In the genomic region with DNA sequence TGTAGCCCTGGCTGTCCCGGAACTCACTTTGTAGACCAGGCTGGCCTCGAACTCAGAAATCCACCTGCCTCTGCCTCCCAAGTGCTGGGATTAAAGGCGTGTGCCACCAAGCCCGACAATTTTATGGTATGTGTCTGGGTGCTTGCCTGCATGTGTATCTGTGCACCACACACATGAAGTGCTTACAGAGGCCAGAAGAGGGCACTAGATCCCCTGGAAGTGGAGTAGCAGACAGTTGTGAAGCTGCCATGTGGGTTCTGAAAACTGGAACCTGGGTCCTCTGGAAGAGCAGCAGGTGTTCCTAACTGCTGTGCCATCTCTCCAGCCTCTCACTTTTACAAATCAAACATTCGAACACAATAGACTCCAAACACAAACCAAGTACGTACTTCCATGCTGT, we compare ENCODE assay signal across 22 mouse cellular contexts. TPM values are rescaled to one million over a fixed set of nuclear protein-coding genes. Genes with fewer than 3 reads are reported as not detected.
DNase-seq lines count a peak whose midpoint lies in the region; ATAC-seq and TF ChIP-seq lines count a peak whose summit lies in the region.
"Had no signal": no experiment of that assay in that cellular context is flagged by ENCODE, and none has a peak within 500 bp of the region (broad histone marks: within the 10 kb centered on the region; RNA-seq: fewer than 3 reads in every experiment).

No protein-coding gene starts in this region.

- no peak overlapping the region for H3K27ac ChIP-seq in layer of hippocampus, adult 2 months
- H3K27ac ChIP-seq: hindbrain, embryonic 10.5 days; limb, embryonic 13.5 days; midbrain, embryonic 12.5 days had no signal

- POLR2A ChIA-PET in Patski (lab: Charles Lee) = no interaction called here

- no peaks in the 10 kb centered on the region for H3K27me3 ChIP-seq in Patski
- H3K27me3 ChIP-seq: limb, embryonic 13.5 days; midbrain, embryonic 12.5 days had no signal

- in situ Hi-C loops in Patski (cut with MboI; ENCODE audit: low pct_unique_long_range_greater_than_20kb) = no loop called here

- peak; percentile 56 for TF ChIP-seq CTCF in layer of hippocampus, adult 2 months (conservative IDR thresholded peaks at IDR 0.05)
- TF ChIP-seq CTCF in Patski (IDR thresholded peaks at IDR 0.05) = peak; percentile 37

- ATAC-seq in CD4-positive, CD25-positive, alpha-beta regulatory T cell, adult 4 months = no peak
- ATAC-seq in Patski = no peak
- ATAC-seq: forebrain, embryonic 14.5 days; inflammation-experienced regulatory T-cells, adult 6 months had no signal

- peak; percentile 29 for DNase-seq in CD4-positive, CD25-positive, alpha-beta regulatory T cell, adult 2 months (ENCODE audit: low read depth, low spot score)
- no peak for DNase-seq in layer of hippocampus, adult 2 months (ENCODE audit: low spot score in 2 of 2)
- DNase-seq in layer of hippocampus, adult 18-20 months (ENCODE audit: low spot score in 2 of 2) = no peak
- DNase-seq in 416B (ENCODE audit: low read depth) (peak; percentile 29), Patski (ENCODE audit: low read depth, low spot score) (no peak)
- DNase-seq in retina, embryonic 14.5 days (ENCODE audit: low spot score) = no peak
- no peak for DNase-seq in B cell, adult 2 months
- DNase-seq: adrenal gland, adult 2 months; cerebellum, adult 8-10 months; gastrocnemius, postnatal 36 days; kidney, adult 9 months; kidney, postnatal 4 days; lung, adult 18-20 months; right cerebral cortex, postnatal 14 days; spleen, adult 18-20 months; thymus, postnatal 4 days had no signal

- CTCF ChIA-PET in Patski (lab: Charles Lee) = interaction anchor here (1.2 to 1.7 kb wide), 2 partner anchors 8 to 9 kb away, joined by 3 to 4 read pairs; no protein-coding TSS in a partner anchor

- H3K4me3 ChIP-seq in layer of hippocampus, adult 2 months = no peak overlapping the region
- H3K4me3 ChIP-seq: hindbrain, embryonic 10.5 days; limb, embryonic 13.5 days; midbrain, embryonic 12.5 days had no signal

RNA-seq across cellular contexts. Expression of a gene that starts 17.1 kb away (rescaled TPM):
- polyA plus RNA-seq in CD4-positive, CD25-positive, alpha-beta regulatory T cell, adult 4 months (2017; shearing (Covaris generic)) = 10 to 100 TPM in 1 of 2 experiments, 1 to 10 TPM in 1; 9.8 to 14.7 TPM
- total RNA-seq in layer of hippocampus, adult 2 months (2021) = 100 to 1,000 TPM; 194 to 196 TPM
- total RNA-seq in layer of hippocampus, adult 18-20 months (2021) = 100 to 1,000 TPM; 183 to 188 TPM
- polyA plus RNA-seq in Patski (2021) = 54.3 TPM

Comparison
In these comparisons a context has a peak if more than half of its experiments do, and no peak if none do; other contexts are left out.
1. DNase-seq: peak in CD4-positive, CD25-positive, alpha-beta regulatory T cell, adult 2 months (single experiment) and 416B (single experiment); none in layer of hippocampus, adult 2 months (0 of 2), layer of hippocampus, adult 18-20 months (0 of 2), Patski (single experiment), retina, embryonic 14.5 days (single experiment) and B cell, adult 2 months (0 of 2).